8 mouse cellular contexts compared by ENCODE assay signal in genomic region chr8:116733648-116734014, GRCm38 (mm10). TPM values are rescaled to one million over a fixed set of nuclear protein-coding genes. Genes with fewer than 3 reads are reported as not detected.
DNase-seq lines count a peak whose midpoint lies in the region; ATAC-seq and TF ChIP-seq lines count a peak whose summit lies in the region.

No protein-coding gene starts in this region.

- H3K4me1 ChIP-seq in heart, embryonic 10.5 days, result peaks cover 12% of the 10 kb centered on the region
- peaks cover 4 to 22% of the 10 kb centered on the region in 2 experiments for H3K4me1 ChIP-seq in CH12.LX (ENCODE audit: control insufficient read depth in 1 of 2, insufficient read depth in 2 of 2)
- H3K4me1 ChIP-seq in forebrain, postnatal 0 days (ENCODE audit: insufficient read depth), result peaks cover 5% of the 10 kb centered on the region; the same call in 1 of the 2 replicates
- H3K4me1 ChIP-seq in liver, embryonic 15.5 days (replicated peaks), result peaks cover 24% of the 10 kb centered on the region

- no peak for TF ChIP-seq CTCF in CH12.LX (conservative IDR thresholded peaks at IDR 0.05 in 1 of 2, IDR thresholded peaks at IDR 0.05 in 1 of 2; ENCODE audit: low read depth in 2 of 2, low read length in 2 of 2)
- TF ChIP-seq CTCF in forebrain, postnatal 0 days (IDR thresholded peaks at IDR 0.05; ENCODE audit: low read depth), result no peak

- DNase-seq in heart, embryonic 10.5 days (ENCODE audit: low spot score), result no peak
- DNase-seq in heart, postnatal 10 days, result no peak
- no peak for DNase-seq in CH12.LX (ENCODE audit: extremely low read depth)
- DNase-seq in forebrain, postnatal 0 days, result peak; percentile 20
- no peak for DNase-seq in left cerebral cortex, postnatal 4 days
- no peak for DNase-seq in layer of hippocampus, adult 11-12 months (ENCODE audit: low spot score)
- DNase-seq in layer of hippocampus, postnatal 14 days (ENCODE audit: low spot score in 2 of 2), result no peak

- in situ Hi-C loops in CH12.LX (cut with MboI; ENCODE audit: low pct_ligation_motif_present, low pct_unique_long_range_greater_than_20kb, low sequenced_read_pairs), result no loop called here

- no peak for TF ChIP-seq RAD21 in CH12.LX (IDR thresholded peaks at IDR 0.05; ENCODE audit: low read depth, low read length)

- no peak for TF ChIP-seq POLR2A in CH12.LX (IDR thresholded peaks at IDR 0.05; ENCODE audit: low read depth, low read length)

- H3K4me3 ChIP-seq in heart, embryonic 10.5 days, result peak overlapping the region; percentile 83
- H3K4me3 ChIP-seq in CH12.LX (replicated peaks in 1 of 3; ENCODE audit: low read depth in 2 of 3, low read length in 2 of 3, poor library complexity in 1 of 3), result peak overlapping the region; percentile 25 to 76 (median 42)
- H3K4me3 ChIP-seq in forebrain, postnatal 0 days (ENCODE audit: low read depth, low read length), result peak overlapping the region; percentile 84
- H3K4me3 ChIP-seq in liver, embryonic 15.5 days (replicated peaks), result peak overlapping the region; percentile 70

- dilution Hi-C loops in CH12.LX (cut with MboI; ENCODE audit: extremely low pct_ligation_motif_present, extremely low pct_unique_long_range_greater_than_20kb, low sequenced_read_pairs), result no loop called here

- H3K36me3 ChIP-seq in heart, embryonic 10.5 days, result 0 out of 2 replicates have a peak, but pooled peaks cover 6% of the 10 kb centered on the region
- H3K36me3 ChIP-seq in CH12.LX (replicated peaks in 1 of 2; ENCODE audit: control insufficient read depth in 1 of 2, insufficient read depth in 1 of 2, low read length in 1 of 2), result peaks cover 3 to 13% of the 10 kb centered on the region in 2 experiments
- H3K36me3 ChIP-seq in forebrain, postnatal 0 days (ENCODE audit: insufficient read depth), result no peaks in the 10 kb centered on the region
- no peaks in the 10 kb centered on the region; the same call in 1 of the 2 replicates for H3K36me3 ChIP-seq in liver, embryonic 15.5 days (replicated peaks)

- no peak for ATAC-seq in forebrain, postnatal 0 days
- ATAC-seq in liver, embryonic 15.5 days (ENCODE audit: insufficient read depth), result no peak; the same call in 1 of the 2 replicates

- H3K4me2 ChIP-seq in CH12.LX (ENCODE audit: insufficient read depth, low read depth, poor library complexity, severe bottlenecking), result peak overlapping the region; percentile 63
- H3K4me2 ChIP-seq in forebrain, postnatal 0 days (ENCODE audit: low read depth), result peak overlapping the region; percentile 88
- peak overlapping the region; percentile 84 for H3K4me2 ChIP-seq in liver, embryonic 15.5 days

- no peaks in the 10 kb centered on the region for H3K79me2 ChIP-seq in CH12.LX (replicated peaks; ENCODE audit: control insufficient read depth, extremely low read depth, insufficient read depth, poor library complexity, severe bottlenecking)

- 28% methylated on average over 3 of the region's 3 CpGs for WGBS in heart, embryonic 10.5 days
- 26% methylated on average over 3 of the region's 3 CpGs for WGBS in forebrain, postnatal 0 days
- WGBS in liver, embryonic 15.5 days (ENCODE audit: insufficient replicate concordance), result 27% methylated on average over 3 of the region's 3 CpGs

- no peak overlapping the region for H3K9ac ChIP-seq in CH12.LX (ENCODE audit: insufficient read depth, low read depth)
- H3K9ac ChIP-seq in forebrain, postnatal 0 days, result peak overlapping the region; percentile 73; the same call in 1 of the 2 replicates
- peak overlapping the region; percentile 56; the same call in 1 of the 2 replicates for H3K9ac ChIP-seq in liver, embryonic 15.5 days

- H3K9me3 ChIP-seq in heart, embryonic 10.5 days, result no peaks in the 10 kb centered on the region
- H3K9me3 ChIP-seq in CH12.LX (replicated peaks; ENCODE audit: low read length), result peaks cover 8% of the 10 kb centered on the region
- 0 out of 2 replicates have a peak, but pooled peaks cover 4% of the 10 kb centered on the region for H3K9me3 ChIP-seq in forebrain, postnatal 0 days (ENCODE audit: low read length)
- H3K9me3 ChIP-seq in liver, embryonic 15.5 days (replicated peaks), result no peaks in the 10 kb centered on the region

- H3K27me3 ChIP-seq in heart, embryonic 10.5 days (ENCODE audit: insufficient read depth, poor library complexity, severe bottlenecking), result peaks cover 19% of the 10 kb centered on the region
- H3K27me3 ChIP-seq in CH12.LX (replicated peaks), result peaks cover 6% of the 10 kb centered on the region
- H3K27me3 ChIP-seq in forebrain, postnatal 0 days (ENCODE audit: insufficient read depth, low read length), result no peaks in the 10 kb centered on the region; the same call in 1 of the 2 replicates
- peaks cover 14% of the 10 kb centered on the region for H3K27me3 ChIP-seq in liver, embryonic 15.5 days

- intact Hi-C loops in heart, postnatal 10 days (cut with DNase I), result no loop called here
- intact Hi-C loops in left cerebral cortex, postnatal 4 days (cut with DNase I), result no loop called here

- no peak for TF ChIP-seq EP300 in CH12.LX (IDR thresholded peaks at IDR 0.05; ENCODE audit: low read length)

- H3K27ac ChIP-seq in heart, embryonic 10.5 days, result peak overlapping the region; percentile 92
- H3K27ac ChIP-seq in CH12.LX (ENCODE audit: insufficient read depth, low read depth), result no peak overlapping the region
- H3K27ac ChIP-seq in forebrain, postnatal 0 days (ENCODE audit: low read depth, low read length), result no peak overlapping the region
- H3K27ac ChIP-seq in liver, embryonic 15.5 days (replicated peaks), result no peak overlapping the region

TF ChIP-seq in CH12.LX, 34 proteins besides CTCF, POLR2A, EP300 and RAD21:
- TF ChIP-seq TBP (conservative IDR thresholded peaks at IDR 0.05; ENCODE audit: low read depth, low read length) (no peak), SIN3A (IDR thresholded peaks at IDR 0.05; ENCODE audit: low read length) (no peak), ETS1 (conservative IDR thresholded peaks at IDR 0.05; ENCODE audit: low read depth, low read length) (no peak), CHD2 (IDR thresholded peaks at IDR 0.05; ENCODE audit: low read length) (no peak), BHLHE40 (IDR thresholded peaks at IDR 0.05; ENCODE audit: low read depth, low read length) (no peak), CHD1 (IDR thresholded peaks at IDR 0.05; ENCODE audit: low read depth, low read length) (no peak), PAX5 (IDR thresholded peaks at IDR 0.05; ENCODE audit: low read length) (no peak), UBTF (IDR thresholded peaks at IDR 0.05; ENCODE audit: low read depth, low read length) (no peak), MYC (IDR thresholded peaks at IDR 0.05; ENCODE audit: low read depth, low read length) (no peak), NRF1 (IDR thresholded peaks at IDR 0.05; ENCODE audit: low read depth, low read length) (no peak), JUND (conservative IDR thresholded peaks at IDR 0.05; ENCODE audit: low read depth, low read length) (no peak), SMC3 (IDR thresholded peaks at IDR 0.05; ENCODE audit: low read depth, low read length) (no peak), GABPA (IDR thresholded peaks at IDR 0.05; ENCODE audit: insufficient replicate concordance, low read depth, low read length) (no peak), HCFC1 (IDR thresholded peaks at IDR 0.05; ENCODE audit: low read depth, low read length) (no peak), ZNF384 (IDR thresholded peaks at IDR 0.05; ENCODE audit: low read depth, low read length) (no peak), RCOR1 (conservative IDR thresholded peaks at IDR 0.05; ENCODE audit: low read depth, low read length) (no peak), TCF12 (IDR thresholded peaks at IDR 0.05; ENCODE audit: low read depth, low read length) (no peak)

RNA-seq across cellular contexts. Expression of gene Cdyl2, which starts 0.8 kb away (rescaled TPM):
- polyA plus RNA-seq in heart, embryonic 10.5 days (2016; fragmentation: Nextera tagmentation; extraction: Ambion mirVana), result 4.5 and 5.1 TPM in 2 replicates
- 1 to 10 TPM; 4.2 to 4.3 TPM for total RNA-seq in heart, postnatal 10 days (2021)
- total RNA-seq in CH12.LX (2012; rRNA removed) (6.7 and 9.4 TPM in 2 replicates), CH12.LX (2014; rRNA removed) (3.4 and 4.4 TPM in 2 replicates)
- 6.5 and 6.9 TPM in 2 replicates for polyA plus RNA-seq in CH12.LX (2012; ENCODE audit: insufficient read length, low read depth)
- total RNA-seq in forebrain, postnatal 0 days (2014; rRNA removed), result 5.3 and 10.8 TPM in 2 replicates
- 7.8 and 11.9 TPM in 2 replicates for polyA plus RNA-seq in forebrain, postnatal 0 days (2015; fragmentation: Nextera tagmentation; extraction: Ambion mirVana)
- polyA plus RNA-seq in liver, embryonic 15.5 days (2015; fragmentation: Nextera tagmentation; extraction: Ambion mirVana), result 1.7 and 2.4 TPM in 2 replicates
- total RNA-seq in left cerebral cortex, postnatal 4 days (2021), result 10 to 100 TPM; 18.4 to 20.8 TPM
- total RNA-seq in layer of hippocampus, postnatal 14 days (2021), result 10 to 100 TPM; 11.4 to 11.5 TPM
